8 mouse cellular contexts compared by ENCODE assay signal in genomic region chr2:133724310-133724709, GRCm38 (mm10).
DNase-seq lines count a peak whose midpoint lies in the region; ATAC-seq and TF ChIP-seq lines count a peak whose summit lies in the region.

No protein-coding gene starts in this region.

- H3K36me3 ChIP-seq in forebrain, postnatal 0 days (ENCODE audit: insufficient read depth) = no peaks in the 10 kb centered on the region

- H3K9me3 ChIP-seq in forebrain, postnatal 0 days (ENCODE audit: low read length) = no peaks in the 10 kb centered on the region

- no peaks in the 10 kb centered on the region; the same call in 1 of the 2 replicates for H3K27me3 ChIP-seq in forebrain, postnatal 0 days (ENCODE audit: insufficient read depth, low read length)

- 66% methylated on average over 7 of the region's 7 CpGs for WGBS in forebrain, postnatal 0 days

- no peak overlapping the region for H3K4me2 ChIP-seq in forebrain, postnatal 0 days (ENCODE audit: low read depth)

- TF ChIP-seq CTCF in forebrain, postnatal 0 days (IDR thresholded peaks at IDR 0.05; ENCODE audit: low read depth) = peak; percentile 61

- peak; percentile 43; the same call in 1 of the 2 replicates for ATAC-seq in forebrain, postnatal 0 days

- no peak overlapping the region for H3K9ac ChIP-seq in forebrain, postnatal 0 days

- H3K4me1 ChIP-seq in forebrain, postnatal 0 days (ENCODE audit: insufficient read depth) = no peaks in the 10 kb centered on the region

- DNase-seq in left cerebral cortex, adult 11 months (ENCODE audit: low spot score) = peak; percentile 25
- no peak for DNase-seq in left cerebral cortex, adult 8-10 months (ENCODE audit: low spot score in 2 of 2)
- DNase-seq in adrenal gland, postnatal 14 days = peak; percentile 28
- peak; percentile 41 for DNase-seq in forebrain, postnatal 0 days
- DNase-seq in layer of hippocampus, postnatal 36 days = peak; percentile 21 to 31
- DNase-seq in right cerebral cortex, adult 2 months (ENCODE audit: low spot score in 2 of 2) = peak; percentile 30 to 63
- DNase-seq in spleen, postnatal 14 days (ENCODE audit: low spot score in 2 of 2) = no peak
- no peak for DNase-seq in thymus, postnatal 0 days (ENCODE audit: low spot score)

- H3K4me3 ChIP-seq in forebrain, postnatal 0 days (ENCODE audit: low read depth, low read length) = no peak overlapping the region

- H3K27ac ChIP-seq in forebrain, postnatal 0 days (ENCODE audit: low read depth, low read length) = no peak overlapping the region

Comparison
In these comparisons a context has a peak if more than half of its experiments do, and no peak if none do; other contexts are left out.
1. DNase-seq: peak in left cerebral cortex, adult 11 months (single experiment), adrenal gland, postnatal 14 days (single experiment), forebrain, postnatal 0 days (single experiment), layer of hippocampus, postnatal 36 days (2 of 2) and right cerebral cortex, adult 2 months (2 of 2); none in left cerebral cortex, adult 8-10 months (0 of 2), spleen, postnatal 14 days (0 of 2) and thymus, postnatal 0 days (single experiment).